Mouse (Mus musculus) lung, adult 2 months (tissue): ENCODE results near the gene Tcl1b3.

ENCODE experiments used
- CTCF ChIP-seq: fragments of 200-500 bp; IDR thresholded peaks from 2 replicates; pipeline ENCODE4 v1.5.1; 2011; ENCODE audit warnings: mild to moderate bottlenecking, low read length, control low read depth; ENCODE audit not compliant: insufficient read depth
- POLR2A ChIP-seq: fragments of 200-500 bp; IDR thresholded peaks from 2 replicates; pipeline ENCODE4 v1.6.1; 2011; ENCODE audit warnings: low read depth, mild to moderate bottlenecking, control low read depth, low read length, borderline replicate concordance; ENCODE audit errors: extremely low read depth

DNA sequence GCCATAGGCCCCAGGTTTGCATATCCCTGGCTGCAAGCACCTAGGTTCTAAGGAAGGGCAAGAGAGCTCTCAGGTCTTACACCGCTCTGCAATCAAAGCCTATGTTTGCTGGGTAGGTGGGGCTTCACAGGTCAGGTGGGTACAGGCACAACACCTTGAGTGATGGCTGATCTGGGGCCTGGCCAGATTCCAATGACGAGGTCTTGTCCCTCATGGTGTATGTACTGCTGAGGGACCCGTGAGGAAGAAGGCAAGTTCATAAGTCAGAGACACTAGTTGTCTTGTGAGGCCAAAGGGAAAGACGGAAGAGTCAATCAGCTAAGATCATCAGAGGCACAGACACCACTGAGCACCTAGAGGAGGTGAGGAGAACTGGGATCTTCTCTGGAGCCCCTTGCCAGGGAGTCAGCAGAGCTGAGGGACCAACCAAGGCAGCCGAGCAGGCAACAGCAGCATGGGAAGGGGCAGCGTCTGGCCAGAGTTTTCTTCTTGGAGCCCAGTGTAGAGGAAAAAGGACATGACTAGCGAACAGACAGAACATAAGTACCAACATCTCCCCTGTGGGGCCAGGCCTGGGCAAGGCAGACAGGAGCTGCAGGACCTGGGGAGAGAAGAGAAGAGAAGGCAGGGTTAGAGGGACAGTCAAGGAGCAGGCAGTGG lies 26.4 kb downstream of the Tcl1b3 start:
- TF ChIP-seq POLR2A (no peak), CTCF (no peak)
